Mouse (Mus musculus) ES-E14 (cell line): Measurements from ENCODE around the gene Capn5.

ENCODE experiments used
- CHD2 ChIP-seq: IDR thresholded peaks from 2 replicates; pipeline ENCODE4 v1.6.1; 2014; ENCODE audit warnings: mild to moderate bottlenecking, low read depth, low read length, inconsistent platforms
- HCFC1 ChIP-seq: IDR thresholded peaks from 2 replicates; pipeline ENCODE4 v1.6.1; 2012; ENCODE audit warnings: low read length, inconsistent platforms, borderline replicate concordance; ENCODE audit not compliant: insufficient read depth

GRCm38 (mm10) chr7:98200396-98200795 is 22.3 kb upstream of the Capn5 start:
- TF ChIP-seq HCFC1 = no peak
- TF ChIP-seq CHD2 = no peak
